Mouse (Mus musculus) layer of hippocampus, adult 11-12 months (tissue): ENCODE data around the gene Slain2.
A peak's percentile ranks its signal among the peaks of the same experiment; 100 is the strongest.
"Not testable (repeated sequence)": the region's sequence is repeated elsewhere in the genome, so short reads cannot be mapped to it uniquely, and the experiment has no call there.

Experiments
- DNase-seq: peaks from one replicate; pipeline ENCODE4 v3.0.0; 2022; ENCODE audit warnings: low spot score

Slain2 gene

DNA sequence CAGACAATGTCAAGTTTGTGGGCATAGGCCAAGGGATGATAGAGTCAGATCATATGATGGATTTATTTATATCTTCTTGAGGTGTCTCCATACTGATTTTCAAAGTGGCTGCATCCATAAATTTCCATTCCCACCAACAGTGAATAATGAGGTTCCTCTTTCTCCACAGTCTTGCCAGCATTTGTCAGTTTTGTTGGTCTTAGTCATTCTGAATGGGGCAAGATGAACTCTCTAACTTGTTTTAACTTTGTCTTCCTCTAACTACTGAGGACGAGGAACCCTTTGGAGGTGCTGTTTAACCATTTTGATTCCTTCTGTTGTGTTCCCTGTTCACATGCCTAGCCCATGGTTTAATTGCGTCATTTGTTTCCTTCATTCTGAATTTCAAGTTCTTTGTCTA lies 36.1 kb downstream of the Slain2 start:
- no peak for DNase-seq

- no peak for DNase-seq
Measured at GRCm38 (mm10) chr5:72953996-72954604, 40.0 kb downstream of the Slain2 start.

DNA sequence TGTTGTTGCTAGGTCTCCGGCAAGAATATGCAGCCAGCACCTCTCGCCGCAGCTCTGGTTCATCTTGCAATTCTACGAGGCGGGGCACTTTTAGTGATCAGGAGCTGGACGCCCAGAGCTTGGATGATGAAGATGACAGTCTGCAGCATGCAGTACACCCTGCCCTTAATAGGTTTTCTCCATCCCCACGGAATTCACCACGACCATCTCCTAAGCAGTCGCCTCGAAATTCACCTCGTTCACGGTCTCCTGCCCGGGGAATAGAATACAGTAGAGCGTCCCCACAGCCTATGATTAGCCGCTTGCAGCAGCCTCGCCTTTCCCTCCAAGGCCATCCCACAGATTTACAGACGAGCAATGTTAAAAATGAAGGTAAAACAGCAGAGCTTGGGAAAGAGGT lies 43.2 kb downstream of the Slain2 start:
- no peak for DNase-seq

- no peak for DNase-seq
Measured at GRCm38 (mm10) chr5:72960096-72960495, 46.0 kb downstream of the Slain2 start.

GRCm38 (mm10) chr5:72965706-72966105 lies 51.6 kb downstream of the Slain2 start:
- DNase-seq: no peak

DNA sequence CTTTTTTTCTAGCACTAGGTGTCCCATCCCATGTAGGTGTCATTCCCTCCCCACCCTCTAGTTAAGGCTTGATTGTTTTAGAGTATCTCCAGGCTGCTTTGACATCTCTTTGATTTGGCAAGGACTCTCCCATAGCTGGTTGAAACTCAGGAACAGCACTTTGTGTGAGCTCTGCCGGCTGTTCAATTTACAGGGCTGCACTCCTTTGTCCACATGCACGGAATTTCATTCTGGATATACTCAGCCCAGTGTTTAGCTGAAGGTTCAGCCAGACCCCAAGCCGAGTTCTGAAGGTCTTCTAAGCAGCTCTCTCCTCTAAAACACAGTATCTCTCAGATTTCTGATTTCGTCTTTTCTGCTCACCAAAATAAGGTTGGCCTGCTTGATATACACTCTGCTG lies 58.3 kb downstream of the Slain2 start:
- no peak for DNase-seq

GRCm38 (mm10) chr5:72972934-72973333 lies 58.8 kb downstream of the Slain2 start:
- DNase-seq: no peak

DNA sequence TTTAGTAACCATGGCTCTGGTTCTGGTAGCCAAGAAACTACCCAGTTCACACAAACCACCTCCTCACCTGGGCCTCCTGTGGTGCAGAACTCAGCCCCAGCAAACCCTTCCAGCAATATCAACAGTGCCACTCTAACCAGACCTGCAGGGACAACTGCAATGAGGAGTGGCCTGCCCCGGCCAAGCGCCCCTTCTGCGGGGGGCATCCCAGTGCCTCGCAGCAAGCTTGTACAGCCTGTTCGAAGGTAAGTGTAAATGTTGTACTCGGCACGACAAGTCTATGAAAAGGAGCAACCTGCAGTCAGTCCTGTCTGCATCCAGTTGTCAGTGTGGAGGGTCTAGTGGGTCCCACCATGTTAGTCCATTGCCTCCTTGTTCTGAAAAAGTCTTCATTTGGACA lies 60.5 kb downstream of the Slain2 start, which contains the start of gene Gm10135:
Gm10135 (minus strand) TSS at position 101 of the 400 bp plus-strand sequence.
- no peak for DNase-seq

DNA sequence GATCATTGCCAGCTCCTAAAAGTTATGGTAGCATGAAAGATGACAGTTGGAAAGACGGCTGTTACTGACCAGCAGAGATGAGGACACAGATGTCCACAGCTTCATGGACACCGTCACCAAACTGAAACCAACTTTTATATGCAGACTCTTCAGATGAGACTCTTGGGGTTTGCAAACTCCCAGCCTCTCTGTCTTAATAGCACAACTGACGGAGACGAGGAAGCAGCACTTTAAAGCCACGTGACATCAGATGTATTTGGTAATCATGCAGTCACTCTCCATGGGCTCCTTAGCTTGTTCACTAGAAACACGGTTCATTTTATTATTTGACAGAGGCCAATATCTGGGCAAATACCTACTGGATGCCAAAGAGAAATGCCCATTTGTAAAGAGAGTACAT lies 61.9 kb downstream of the Slain2 start:
- DNase-seq: no peak

- DNase-seq: no peak
Measured at GRCm38 (mm10) chr5:72976539-72976938, 62.4 kb downstream of the Slain2 start.

GRCm38 (mm10) chr5:72984091-72984490 lies 70.0 kb downstream of the Slain2 start:
- peak; percentile 32 for DNase-seq

DNA sequence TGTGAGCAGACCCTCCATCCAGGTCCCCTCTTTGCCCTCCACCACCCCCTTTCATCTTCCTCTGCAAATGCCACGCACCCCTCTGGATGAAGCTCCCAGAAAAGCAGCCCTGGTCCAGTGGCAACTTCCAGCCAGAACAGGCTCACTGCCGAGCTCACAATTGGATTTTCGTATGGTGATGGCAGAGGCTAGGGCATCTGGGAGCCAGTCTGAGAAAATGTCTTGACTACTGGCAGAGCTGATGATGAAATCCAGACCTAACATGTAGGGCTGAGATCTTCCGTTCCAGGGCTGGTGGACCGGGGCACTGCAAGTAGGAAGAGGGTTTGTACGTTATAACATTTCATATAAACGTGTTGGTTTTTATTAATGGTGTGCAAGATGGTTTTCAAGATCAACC lies 73.7 kb downstream of the Slain2 start:
- no peak for DNase-seq

DNA sequence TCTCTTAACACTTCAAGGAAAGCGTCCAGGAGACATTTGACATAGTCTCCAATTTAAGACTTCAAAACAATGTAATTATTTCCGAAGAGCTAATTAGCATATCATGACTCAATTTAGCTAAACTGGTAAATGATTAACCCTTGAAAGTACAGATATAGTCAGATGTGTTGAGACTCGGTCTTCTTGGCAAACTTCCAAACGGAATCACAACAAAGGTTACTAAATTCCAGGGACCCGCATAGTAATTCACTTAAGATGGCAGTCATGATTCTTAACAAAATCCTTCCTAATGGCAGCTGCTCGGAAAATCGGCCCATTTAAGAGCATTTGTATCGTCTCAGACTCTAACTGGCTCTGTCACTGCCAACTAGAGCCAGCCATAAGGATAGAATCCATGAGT lies 75.7 kb downstream of the Slain2 start:
- no peak for DNase-seq

DNA sequence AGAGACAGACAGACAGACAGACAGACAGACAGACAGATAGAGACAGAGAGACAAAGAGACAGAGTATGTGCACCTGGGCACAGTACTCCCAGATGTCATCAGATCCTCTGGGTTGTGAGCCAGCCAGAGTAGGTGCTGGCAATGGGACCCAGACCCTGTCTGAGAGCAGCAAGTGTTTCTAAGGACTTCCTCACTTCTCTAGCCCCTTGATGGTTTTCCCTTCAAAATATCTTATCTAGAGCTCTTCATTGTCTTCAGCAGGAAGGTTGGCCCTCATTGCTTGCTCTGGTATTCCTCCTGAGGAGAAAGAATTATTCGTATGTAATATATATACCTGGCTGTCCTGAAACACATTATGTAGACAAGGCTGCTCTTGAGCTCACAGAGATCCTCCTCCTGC lies 78.4 kb downstream of the Slain2 start:
- no peak for DNase-seq

- no peak for DNase-seq
Measured at GRCm38 (mm10) chr5:72994424-72994823, 80.3 kb downstream of the Slain2 start.

DNA sequence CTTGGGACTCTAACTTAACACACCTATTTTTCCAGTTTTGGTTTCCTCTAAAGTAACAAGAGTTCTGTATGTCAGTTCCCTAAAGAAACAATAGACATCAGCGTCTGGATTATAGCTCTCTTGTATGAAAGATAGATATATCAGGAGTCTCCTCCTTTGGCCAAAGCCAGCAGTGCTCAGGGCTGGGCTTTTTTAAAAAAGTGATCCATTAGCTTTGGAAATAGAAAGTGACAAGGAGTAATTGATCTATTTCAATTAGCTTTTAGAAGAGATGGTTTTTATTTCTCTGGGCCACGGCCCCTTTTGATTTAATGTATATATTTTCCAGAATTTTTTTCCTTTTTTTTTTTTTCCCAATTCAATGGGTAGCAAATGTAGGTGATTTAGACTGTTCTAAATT lies 80.8 kb downstream of the Slain2 start:
- no peak for DNase-seq

DNA sequence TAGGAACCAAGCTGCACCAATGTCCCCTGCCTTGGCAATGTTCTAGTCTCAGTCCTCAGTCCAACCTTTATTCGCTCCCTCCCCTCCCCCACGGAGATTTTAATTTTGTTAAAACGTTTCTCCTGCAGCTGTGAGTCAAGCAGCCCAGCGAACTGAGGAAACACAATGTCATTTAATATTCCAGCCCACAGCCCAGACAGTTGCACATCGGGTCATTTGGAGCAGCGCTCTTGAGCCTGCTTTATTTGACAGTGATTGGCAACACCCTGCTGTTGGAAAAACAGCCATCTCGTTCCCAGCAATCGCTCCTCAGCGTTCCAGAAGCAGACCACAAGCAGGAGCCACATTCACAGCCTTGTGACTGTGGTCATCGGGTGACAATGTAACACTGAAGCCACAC lies 81.3 kb downstream of the Slain2 start:
- no peak for DNase-seq

DNA sequence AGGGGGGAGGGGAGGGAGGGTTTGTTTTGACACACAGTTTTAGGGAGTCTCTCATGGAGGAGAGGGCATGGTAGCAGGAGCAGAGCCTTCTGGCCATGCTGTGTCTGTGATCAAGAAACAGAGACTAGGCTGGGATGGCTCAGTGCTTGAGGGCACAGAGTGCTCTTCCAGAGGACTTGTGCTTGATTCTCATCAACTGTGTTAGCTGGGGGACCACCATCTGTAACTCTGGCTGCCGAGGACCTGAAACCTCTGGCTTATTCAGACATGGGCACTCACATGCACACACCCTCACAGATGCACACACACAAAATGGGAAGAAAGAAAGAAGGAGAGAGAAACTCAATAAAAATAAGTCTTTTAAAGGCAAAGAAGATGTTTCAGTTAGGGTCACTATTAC lies 84.4 kb downstream of the Slain2 start:
- DNase-seq: not testable (repeated sequence)

DNA sequence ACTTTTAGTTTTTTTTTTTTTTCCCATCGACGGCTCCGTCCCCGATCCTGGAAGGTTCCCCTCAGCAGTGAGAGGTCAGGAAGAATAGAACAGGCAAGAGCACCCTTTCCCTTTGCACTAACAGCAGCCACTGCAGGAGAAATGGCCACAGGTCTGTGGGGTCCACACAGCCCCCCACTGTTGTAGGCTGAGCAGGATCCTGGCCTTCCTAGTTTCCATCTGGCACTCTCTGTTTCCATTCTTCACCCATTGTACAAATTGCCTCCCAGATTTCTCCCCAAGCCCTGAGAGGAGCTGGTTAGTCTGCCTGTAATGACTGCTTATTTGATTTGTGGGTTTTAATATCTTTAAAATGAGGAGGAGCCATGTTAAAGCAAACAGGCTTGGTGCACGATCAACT lies 89.9 kb downstream of the Slain2 start:
- no peak for DNase-seq

DNA sequence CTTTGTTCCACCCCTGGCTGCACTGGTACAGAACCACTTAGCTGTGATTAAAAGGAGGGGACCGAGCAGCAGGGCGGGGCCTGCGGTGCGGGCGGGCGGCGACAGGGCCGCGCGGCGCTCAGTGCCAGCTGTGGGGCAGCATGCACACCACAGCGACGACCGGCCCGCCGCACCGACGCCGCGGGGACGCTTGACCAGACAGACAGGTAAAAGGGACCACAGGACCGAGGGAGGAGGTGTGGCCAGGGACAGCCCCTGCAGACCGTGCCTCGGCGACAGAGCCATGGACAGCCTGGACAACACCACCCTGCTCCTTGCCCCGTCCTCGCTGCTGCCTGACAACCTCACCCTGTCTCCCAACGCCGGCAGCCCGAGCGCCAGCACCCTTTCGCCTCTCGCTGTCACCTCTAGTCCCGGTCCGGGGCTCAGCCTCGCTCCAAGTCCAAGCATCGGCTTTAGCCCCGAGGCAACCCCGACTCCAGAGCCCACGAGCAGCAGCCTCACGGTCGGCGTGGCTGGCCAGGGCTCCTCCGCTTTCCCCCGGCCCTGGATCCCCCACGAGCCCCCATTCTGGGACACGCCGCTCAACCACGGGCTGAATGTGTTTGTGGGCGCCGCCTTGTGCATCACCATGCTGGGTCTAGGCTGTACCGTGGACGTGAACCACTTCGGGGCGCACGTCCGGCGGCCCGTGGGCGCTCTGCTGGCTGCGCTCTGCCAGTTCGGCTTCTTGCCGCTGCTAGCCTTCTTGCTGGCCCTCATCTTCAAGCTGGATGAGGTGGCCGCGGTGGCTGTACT lies 92.9 kb downstream of the Slain2 start, which contains the start of gene Slc10a4:
Slc10a4 (plus strand) TSS at position 100 of the 798 bp plus-strand sequence.
- no peak for DNase-seq

DNA sequence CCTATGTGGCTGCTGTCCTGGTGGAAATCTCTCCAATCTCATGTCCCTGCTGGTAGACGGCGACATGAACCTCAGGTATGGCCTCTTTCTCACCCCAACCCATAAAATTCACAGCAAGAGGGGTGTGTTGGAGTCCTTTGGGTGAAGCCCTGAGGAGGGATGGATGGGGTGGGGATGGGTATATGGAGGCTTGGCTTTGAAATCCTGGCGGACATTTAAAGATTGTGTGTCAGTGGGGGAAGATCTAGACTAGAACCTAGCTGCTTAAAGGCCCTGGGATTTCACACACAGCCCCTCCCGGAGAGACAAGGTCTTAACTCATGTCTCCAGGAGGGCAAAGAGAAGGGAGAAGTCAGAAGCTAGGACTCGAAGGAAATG lies 93.5 kb downstream of the Slain2 start:
- DNase-seq: no peak

- DNase-seq: not testable (repeated sequence)
Measured at GRCm38 (mm10) chr5:73008230-73008629, 94.1 kb downstream of the Slain2 start.

GRCm38 (mm10) chr5:73011806-73012205 lies 97.7 kb downstream of the Slain2 start:
- not testable (repeated sequence) for DNase-seq
